Mouse (Mus musculus) C2C12 (cell line): ENCODE results near the gene Rab5c. TPM values are rescaled to one million over a fixed set of nuclear protein-coding genes. Genes with fewer than 3 reads are reported as not detected.

Experiments used
- H3K27me3 ChIP-seq: one replicate; pipeline ENCODE4 v1.6.1; 2011; ENCODE audit not compliant: control insufficient read depth, insufficient read depth, insufficient read length
- H3K36me3 ChIP-seq: one replicate; pipeline ENCODE4 v1.6.1; 2011; ENCODE audit not compliant: control insufficient read depth, insufficient read depth
- H3K4me3 ChIP-seq: one replicate; pipeline ENCODE4 v1.5.1; 2011; ENCODE audit warnings: mild to moderate bottlenecking, control low read depth; ENCODE audit not compliant: poor library complexity, insufficient read depth, severe bottlenecking
- H3K79me2 ChIP-seq: one replicate; pipeline ENCODE4 v1.6.1; 2011; ENCODE audit not compliant: control insufficient read depth, insufficient read depth
- H3K79me3 ChIP-seq: one replicate; pipeline ENCODE4 v1.6.1; 2011; ENCODE audit warnings: low read depth, control low read depth
- H3ac ChIP-seq: one replicate; pipeline ENCODE3; 2011; ENCODE audit warnings: low read depth; ENCODE audit not compliant: control insufficient read depth, insufficient read length
- CEBPB ChIP-seq: IDR thresholded peaks from one replicate; pipeline ENCODE4 v1.6.1; 2011; ENCODE audit warnings: low read depth, mild to moderate bottlenecking, control low read depth, moderate library complexity
- CTCF ChIP-seq: IDR thresholded peaks from one replicate; pipeline ENCODE4 v1.5.1; 2011; ENCODE audit not compliant: control insufficient read depth, insufficient read depth, insufficient read length
- FOSL1 ChIP-seq: IDR thresholded peaks from one replicate; pipeline ENCODE4 v1.8.0; 2011; ENCODE audit warnings: mild to moderate bottlenecking, low read length; ENCODE audit not compliant: poor library complexity, insufficient read depth, severe bottlenecking
- MAX ChIP-seq: IDR thresholded peaks from one replicate; pipeline ENCODE4 v1.6.1; 2011; ENCODE audit warnings: mild to moderate bottlenecking, control low read depth
- MYOD1 ChIP-seq: IDR thresholded peaks from one replicate; pipeline ENCODE4 v1.6.1; 2011; ENCODE audit warnings: low read depth; ENCODE audit not compliant: control insufficient read depth, insufficient read length
- MYOG ChIP-seq: IDR thresholded peaks from one replicate; pipeline ENCODE4 v1.6.1; 2011; ENCODE audit not compliant: control insufficient read depth, insufficient read length; ENCODE audit errors: extremely low read depth
- USF1 ChIP-seq: IDR thresholded peaks from one replicate; pipeline ENCODE4 v1.6.1; 2011; ENCODE audit warnings: low read depth, mild to moderate bottlenecking, control low read depth, moderate library complexity
- polyA plus RNA-seq: library from polyadenylated mRNA; unstranded; fragments of >200 nt; fragmentation: generic; extraction: Trizol; gene quantifications from one replicate; pipeline ENCODE4 v1.2.1, GENCODE M21; 2012; ENCODE audit warnings: missing spikeins

Gene Rab5c
- polyA plus RNA-seq, 1 experiment, result 136 TPM

DNA sequence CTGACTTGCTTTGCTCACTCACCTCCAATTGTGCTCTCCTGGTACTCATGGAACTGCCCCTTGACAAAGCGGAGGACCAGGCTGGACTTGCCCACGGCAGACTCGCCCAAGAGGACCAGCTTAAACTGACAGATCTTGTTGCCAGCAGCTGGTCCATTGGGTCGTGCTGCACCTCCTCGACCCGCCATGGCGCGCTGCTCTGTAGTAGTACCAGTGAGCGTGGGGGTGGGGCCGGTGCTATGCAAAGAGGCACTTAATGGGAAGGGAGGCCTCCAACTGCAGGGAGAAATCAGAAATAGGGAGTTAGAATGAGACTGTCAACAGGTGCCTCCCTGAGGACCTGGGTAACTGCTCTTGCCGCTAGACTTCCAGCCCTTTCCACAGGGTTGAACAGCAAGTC, 18.1 kb downstream of the Rab5c start:
- H3K4me3 ChIP-seq, result no peak overlapping the region
- peaks cover 32% of the 10 kb centered on the region for H3K79me3 ChIP-seq
- no peak overlapping the region for H3ac ChIP-seq
- no peak for TF ChIP-seq MAX
- TF ChIP-seq MYOG, result no peak
- no peak for TF ChIP-seq FOSL1
- TF ChIP-seq MYOD1, result no peak
- no peak for TF ChIP-seq CEBPB
- no peak for TF ChIP-seq CTCF
- TF ChIP-seq USF1, result no peak
- no peaks in the 10 kb centered on the region for H3K27me3 ChIP-seq
- H3K79me2 ChIP-seq, result peaks cover 60% of the 10 kb centered on the region
- H3K36me3 ChIP-seq, result peaks cover 43% of the 10 kb centered on the region

DNA sequence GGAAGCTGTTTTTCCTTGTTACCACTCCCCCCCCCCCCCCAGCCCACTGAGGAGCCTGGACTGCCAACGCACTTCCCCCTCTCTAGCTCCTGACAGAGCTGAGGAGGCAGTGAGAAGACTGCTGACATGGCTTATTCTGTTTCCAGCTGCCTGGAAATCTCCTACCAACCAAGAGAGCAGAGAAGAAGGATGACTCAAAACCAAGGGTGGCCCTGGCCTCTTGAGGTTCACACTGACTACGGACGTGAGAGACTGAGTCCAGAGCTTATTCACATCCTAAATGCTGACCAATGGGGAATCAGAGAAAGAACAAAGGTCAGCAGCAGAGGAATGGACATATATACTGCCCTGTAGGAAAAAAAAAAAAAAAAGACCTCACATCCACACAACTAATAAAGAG, 18.7 kb downstream of the Rab5c start:
- Histone ChIP-seq H3K79me3 (peaks cover 28% of the 10 kb centered on the region), H3K27me3 (no peaks in the 10 kb centered on the region), H3K79me2 (peaks cover 54% of the 10 kb centered on the region), H3K4me3 (no peak overlapping the region), H3ac (no peak overlapping the region), H3K36me3 (peaks cover 45% of the 10 kb centered on the region)
- TF ChIP-seq MYOG, result no peak
- TF ChIP-seq MYOD1, result no peak
- TF ChIP-seq CEBPB, result no peak
- no peak for TF ChIP-seq FOSL1
- TF ChIP-seq MAX, result no peak
- no peak for TF ChIP-seq USF1
- no peak for TF ChIP-seq CTCF

GRCm38 (mm10) chr11:100718866-100719265, 19.1 kb downstream of the Rab5c start:
- peaks cover 25% of the 10 kb centered on the region for H3K79me3 ChIP-seq
- H3K4me3 ChIP-seq, result no peak overlapping the region
- H3ac ChIP-seq, result no peak overlapping the region
- H3K79me2 ChIP-seq, result peaks cover 49% of the 10 kb centered on the region
- no peak for TF ChIP-seq MYOD1
- no peak for TF ChIP-seq MAX
- no peak for TF ChIP-seq MYOG
- H3K27me3 ChIP-seq, result no peaks in the 10 kb centered on the region
- peaks cover 49% of the 10 kb centered on the region for H3K36me3 ChIP-seq

- Histone ChIP-seq H3K36me3 (peaks cover 53% of the 10 kb centered on the region), H3K27me3 (no peaks in the 10 kb centered on the region)
These were observed 19.6 kb downstream of the Rab5c start for GRCm38 (mm10) chr11:100718462-100718861.

GRCm38 (mm10) chr11:100716649-100717048, 21.4 kb downstream of the Rab5c start:
- TF ChIP-seq MAX (no peak), FOSL1 (no peak), CTCF (no peak), MYOD1 (no peak), CEBPB (no peak), MYOG (no peak), USF1 (no peak)
- peaks cover 14% of the 10 kb centered on the region for H3K79me3 ChIP-seq
- peaks cover 33% of the 10 kb centered on the region for H3K79me2 ChIP-seq
- no peak overlapping the region for H3K4me3 ChIP-seq
- peaks cover 54% of the 10 kb centered on the region for H3K36me3 ChIP-seq
- no peaks in the 10 kb centered on the region for H3K27me3 ChIP-seq
- no peak overlapping the region for H3ac ChIP-seq

More at GRCm38 (mm10) chr11:100718462-100718861, 19.6 kb downstream of the Rab5c start:
- H3K79me3 ChIP-seq, result peaks cover 22% of the 10 kb centered on the region
- no peak overlapping the region for H3K4me3 ChIP-seq
- no peak for TF ChIP-seq MYOD1
- no peak for TF ChIP-seq MYOG
- TF ChIP-seq USF1, result no peak
- no peak for TF ChIP-seq CTCF
- TF ChIP-seq FOSL1, result no peak
- TF ChIP-seq MAX, result no peak
- no peak for TF ChIP-seq CEBPB
- peaks cover 45% of the 10 kb centered on the region for H3K79me2 ChIP-seq
- no peak overlapping the region for H3ac ChIP-seq

GRCm38 (mm10) chr11:100714948-100715347, 23.1 kb downstream of the Rab5c start:
- TF ChIP-seq MAX, result no peak
- no peak for TF ChIP-seq USF1
- no peak for TF ChIP-seq MYOD1
- no peak for TF ChIP-seq CEBPB
- no peak for TF ChIP-seq CTCF
- no peak for TF ChIP-seq FOSL1
- no peak for TF ChIP-seq MYOG
- H3K79me3 ChIP-seq, result peaks cover 10% of the 10 kb centered on the region
- H3K36me3 ChIP-seq, result peaks cover 64% of the 10 kb centered on the region
- H3ac ChIP-seq, result no peak overlapping the region
- no peak overlapping the region for H3K4me3 ChIP-seq
- H3K79me2 ChIP-seq, result peaks cover 29% of the 10 kb centered on the region
- no peaks in the 10 kb centered on the region for H3K27me3 ChIP-seq
